Mouse (Mus musculus) neural tube, embryonic 14.5 days (tissue): ENCODE results near the gene Aspscr1. TPM values are rescaled to one million over a fixed set of nuclear protein-coding genes. Genes with fewer than 3 reads are reported as not detected.
A peak's percentile ranks its signal among the peaks of the same experiment; 100 is the strongest.

ENCODE experiments used
- ATAC-seq: fragments of 200-750 bp; cut with Nextera tagmentation; 2 replicates; pipeline ENCODE4 v1.8.0; 2017; ENCODE audit warnings: low read depth, mild to moderate bottlenecking, moderate TSS enrichment, moderate library complexity
- H3K27ac ChIP-seq: fragments of 300-500 bp; sonication (generic); 2 replicates; pipeline ENCODE4 v1.5.1; 2014; ENCODE audit warnings: low read depth, mild to moderate bottlenecking, control low read depth, low read length, moderate library complexity, mixed read lengths
- H3K27me3 ChIP-seq: fragments of 300-500 bp; sonication (generic); 2 replicates; pipeline ENCODE4 v1.6.1; 2014; ENCODE audit warnings: low read length; ENCODE audit not compliant: control insufficient read depth, insufficient read depth
- H3K36me3 ChIP-seq: fragments of 300-500 bp; sonication (generic); 2 replicates; pipeline ENCODE4 v1.6.1; 2014; ENCODE audit warnings: low read length, mixed read lengths; ENCODE audit not compliant: control insufficient read depth, insufficient read depth
- H3K4me1 ChIP-seq: fragments of 300-500 bp; sonication (generic); 2 replicates; pipeline ENCODE4 v1.6.1; 2014; ENCODE audit warnings: low read length; ENCODE audit not compliant: control insufficient read depth, insufficient read depth
- H3K4me2 ChIP-seq: fragments of 300-500 bp; sonication (generic); 2 replicates; pipeline ENCODE4 v1.6.1; 2014; ENCODE audit warnings: mild to moderate bottlenecking, low read depth, low read length, control low read depth
- H3K4me3 ChIP-seq: fragments of 300-500 bp; sonication (generic); 2 replicates; pipeline ENCODE4 v1.5.1; 2014; ENCODE audit warnings: low read depth, low read length, control low read depth, mixed read lengths
- H3K9ac ChIP-seq: fragments of 300-500 bp; sonication (generic); replicated peaks from 2 replicates; pipeline ENCODE4 v1.6.1; 2014; ENCODE audit warnings: low read depth, mild to moderate bottlenecking, control low read depth, low read length, mixed read lengths
- H3K9me3 ChIP-seq: fragments of 300-500 bp; sonication (generic); 2 replicates; pipeline ENCODE4 v1.6.1; 2016; ENCODE audit warnings: low read length; ENCODE audit not compliant: control insufficient read depth
- WGBS: fragments of 180-500 bp; shearing (Covaris S2); extraction: QIAGEN DNeasy Blood & Tissue Kit; methylation state at CpG from one replicate; pipeline ENCODE4 v1.1.7; 2014; 5-methylcytosine and 5-hydroxymethylcytosine counted together
- polyA plus RNA-seq: library from polyadenylated mRNA; unstranded; fragments of >200 nt; fragmentation: Nextera tagmentation; extraction: Ambion mirVana; gene quantifications from 2 replicates; pipeline ENCODE4 v1.2.1, GENCODE M21; 2014

Aspscr1 gene
- polyA plus RNA-seq, 1 experiment from 2014 or later = 137 TPM

- Histone ChIP-seq H3K27me3 (peaks cover 14% of the 10 kb centered on the region), H3K36me3 (no peaks in the 10 kb centered on the region), H3K4me1 (peaks cover 3% of the 10 kb centered on the region), H3K27ac (no peak overlapping the region), H3K9me3 (no peaks in the 10 kb centered on the region), H3K4me3 (no peak overlapping the region), H3K4me2 (no peak overlapping the region), H3K9ac (no peak overlapping the region)
- no peak for ATAC-seq
- WGBS = 84% methylated on average over 3 of the region's 3 CpGs
Observed at GRCm38 (mm10) chr11:120654741-120655140, 18.0 kb upstream of the Aspscr1 start.

GRCm38 (mm10) chr11:120657301-120657700 lies 15.5 kb upstream of the Aspscr1 start:
- Histone ChIP-seq H3K36me3 (no peaks in the 10 kb centered on the region), H3K27me3 (peaks cover 34% of the 10 kb centered on the region), H3K4me3 (no peak overlapping the region), H3K4me2 (no peak overlapping the region), H3K9me3 (no peaks in the 10 kb centered on the region), H3K9ac (no peak overlapping the region), H3K27ac (no peak overlapping the region), H3K4me1 (peaks cover 15% of the 10 kb centered on the region)
- ATAC-seq = no peak
- 92% methylated on average over 4 of the region's 4 CpGs for WGBS

- H3K27me3 ChIP-seq = peaks cover 40% of the 10 kb centered on the region
- H3K9ac ChIP-seq = no peak overlapping the region
- no peak overlapping the region for H3K4me3 ChIP-seq
- peaks cover 15% of the 10 kb centered on the region for H3K4me1 ChIP-seq
- no peak for ATAC-seq
- WGBS = 3% methylated on average over 24 of the region's 24 CpGs
- H3K9me3 ChIP-seq = no peaks in the 10 kb centered on the region
- no peak overlapping the region for H3K4me2 ChIP-seq
- H3K36me3 ChIP-seq = no peaks in the 10 kb centered on the region
- H3K27ac ChIP-seq = no peak overlapping the region
Observed at GRCm38 (mm10) chr11:120658876-120659410, 13.8 kb upstream of the Aspscr1 start.

- H3K27me3 ChIP-seq = peaks cover 40% of the 10 kb centered on the region
Observed at GRCm38 (mm10) chr11:120659509-120660300, 13.1 kb upstream of the Aspscr1 start.

GRCm38 (mm10) chr11:120660301-120661075 lies 12.3 kb upstream of the Aspscr1 start:
- Histone ChIP-seq H3K4me3 (peak overlapping the region; percentile 32), H3K27me3 (peaks cover 40% of the 10 kb centered on the region), H3K9ac (no peak overlapping the region), H3K4me2 (peak overlapping the region; percentile 48), H3K27ac (no peak overlapping the region), H3K36me3 (no peaks in the 10 kb centered on the region), H3K4me1 (peaks cover 15% of the 10 kb centered on the region), H3K9me3 (no peaks in the 10 kb centered on the region)
- WGBS = under 1% methylated on average over 71 of the region's 95 CpGs
- peak; percentile 49; the same call in 1 of the 2 replicates for ATAC-seq

More at GRCm38 (mm10) chr11:120659509-120660300, 13.1 kb upstream of the Aspscr1 start:
- Histone ChIP-seq H3K9ac (no peak overlapping the region), H3K36me3 (no peaks in the 10 kb centered on the region), H3K4me1 (peaks cover 15% of the 10 kb centered on the region), H3K4me3 (peak overlapping the region; percentile 32), H3K9me3 (no peaks in the 10 kb centered on the region), H3K4me2 (peak overlapping the region; percentile 48), H3K27ac (no peak overlapping the region)
- no peak for ATAC-seq
- 3% methylated on average over 50 of the region's 50 CpGs for WGBS

GRCm38 (mm10) chr11:120661076-120661460 lies 11.7 kb upstream of the Aspscr1 start, which contains the start of gene Notum:
TSS of gene Notum (minus strand) at chr11:120661175.
- no peaks in the 10 kb centered on the region for H3K36me3 ChIP-seq
- peak within 1 kb of the TSS; percentile 48 for H3K4me2 ChIP-seq
- no peak for ATAC-seq
- H3K27ac ChIP-seq = no peak within 1 kb of the TSS
- H3K9me3 ChIP-seq = no peaks in the 10 kb centered on the region
- H3K9ac ChIP-seq = no peak within 1 kb of the TSS
- WGBS = under 1% methylated on average over 35 of the region's 35 CpGs
- peaks cover 40% of the 10 kb centered on the region for H3K27me3 ChIP-seq
- peak within 1 kb of the TSS; percentile 32 for H3K4me3 ChIP-seq
- peaks cover 15% of the 10 kb centered on the region for H3K4me1 ChIP-seq

- WGBS = 72% methylated on average over 6 of the region's 6 CpGs
- Histone ChIP-seq H3K4me3 (no peak overlapping the region), H3K4me1 (peaks cover 15% of the 10 kb centered on the region)
Observed at GRCm38 (mm10) chr11:120662759-120663158, 10.0 kb upstream of the Aspscr1 start.

GRCm38 (mm10) chr11:120663714-120664113 lies 9.1 kb upstream of the Aspscr1 start:
- Histone ChIP-seq H3K9me3 (no peaks in the 10 kb centered on the region), H3K27me3 (peaks cover 36% of the 10 kb centered on the region), H3K27ac (no peak overlapping the region), H3K4me3 (no peak overlapping the region), H3K4me1 (peaks cover 15% of the 10 kb centered on the region), H3K36me3 (no peaks in the 10 kb centered on the region), H3K4me2 (no peak overlapping the region), H3K9ac (no peak overlapping the region)
- ATAC-seq = no peak
- WGBS = 63% methylated on average over 5 of the region's 5 CpGs

More at GRCm38 (mm10) chr11:120662759-120663158, 10.0 kb upstream of the Aspscr1 start:
- H3K9ac ChIP-seq = no peak overlapping the region
- peaks cover 40% of the 10 kb centered on the region for H3K27me3 ChIP-seq
- no peak overlapping the region for H3K27ac ChIP-seq
- H3K36me3 ChIP-seq = no peaks in the 10 kb centered on the region
- ATAC-seq = no peak
- no peak overlapping the region for H3K4me2 ChIP-seq
- no peaks in the 10 kb centered on the region for H3K9me3 ChIP-seq
